Mouse (Mus musculus) hindbrain, embryonic 10.5 days (tissue): ENCODE data around the gene 1110032A03Rik. TPM values are rescaled to one million over a fixed set of nuclear protein-coding genes. Genes with fewer than 3 reads are reported as not detected.

Experiments used
- DNase-seq: peaks from one replicate; pipeline ENCODE4 v3.0.0-alpha.2; 2017; ENCODE audit warnings: low spot score
- H3K27ac ChIP-seq: fragments of 300-500 bp; sonication (generic); 2 replicates; pipeline ENCODE4 v1.5.1; 2016; ENCODE audit warnings: mild to moderate bottlenecking, moderate library complexity
- H3K27me3 ChIP-seq: fragments of 300-500 bp; sonication (generic); 2 replicates; pipeline ENCODE4 v1.6.1; 2016; ENCODE audit warnings: mild to moderate bottlenecking; ENCODE audit not compliant: poor library complexity, insufficient read depth, severe bottlenecking
- H3K36me3 ChIP-seq: fragments of 300-500 bp; sonication (generic); 2 replicates; pipeline ENCODE4 v1.6.1; 2016; ENCODE audit warnings: mild to moderate bottlenecking, moderate library complexity
- H3K4me1 ChIP-seq: fragments of 300-500 bp; sonication (generic); replicated peaks from 2 replicates; pipeline ENCODE4 v1.6.1; 2016; ENCODE audit warnings: mild to moderate bottlenecking
- H3K4me3 ChIP-seq: fragments of 300-500 bp; sonication (generic); 2 replicates; pipeline ENCODE4 v1.5.1; 2016; ENCODE audit warnings: mild to moderate bottlenecking, moderate library complexity
- H3K9me3 ChIP-seq: fragments of 300-500 bp; sonication (generic); 2 replicates; pipeline ENCODE4 v1.6.1; 2016; ENCODE audit warnings: mild to moderate bottlenecking, moderate library complexity
- WGBS: fragments of 180-500 bp; shearing (Covaris S2); methylation state at CpG from one replicate; pipeline ENCODE4 v1.1.7; 2016; 5-methylcytosine and 5-hydroxymethylcytosine counted together
- polyA plus RNA-seq: library from polyadenylated mRNA; unstranded; fragments of >200 nt; fragmentation: Nextera tagmentation; extraction: Ambion mirVana; gene quantifications from 2 replicates; pipeline ENCODE4 v1.2.1, GENCODE M21; 2016

1110032A03Rik gene
- 30.0 and 39.2 TPM in 2 replicates for polyA plus RNA-seq

GRCm38 (mm10) chr9:50774991-50775612, at the start of gene 1110032A03Rik, which contains the start of gene Alg9:
1110032A03Rik (minus strand) TSS chr9:50775520.
Alg9 (plus strand) TSS chr9:50775019.
- peak; percentile 90 for DNase-seq
- peaks cover 24% of the 10 kb centered on the region for H3K4me1 ChIP-seq
- H3K4me3 ChIP-seq, result peak within 1 kb of the TSS; percentile 97
- peaks cover 37% of the 10 kb centered on the region for H3K36me3 ChIP-seq
- WGBS, result under 1% methylated on average over 51 of the region's 51 CpGs
- H3K9me3 ChIP-seq, result no peaks in the 10 kb centered on the region
- H3K27me3 ChIP-seq, result no peaks in the 10 kb centered on the region
- peak within 1 kb of the TSS; percentile 95 for H3K27ac ChIP-seq

GRCm38 (mm10) chr9:50823779-50824453, 48.6 kb upstream of the 1110032A03Rik start:
- DNase-seq, result no peak
- WGBS, result 91% methylated on average over 11 of the region's 11 CpGs
- Histone ChIP-seq H3K9me3 (no peaks in the 10 kb centered on the region), H3K36me3 (peaks cover 52% of the 10 kb centered on the region), H3K27ac (no peak overlapping the region), H3K4me1 (no peaks in the 10 kb centered on the region), H3K4me3 (no peak overlapping the region), H3K27me3 (no peaks in the 10 kb centered on the region)

DNA sequence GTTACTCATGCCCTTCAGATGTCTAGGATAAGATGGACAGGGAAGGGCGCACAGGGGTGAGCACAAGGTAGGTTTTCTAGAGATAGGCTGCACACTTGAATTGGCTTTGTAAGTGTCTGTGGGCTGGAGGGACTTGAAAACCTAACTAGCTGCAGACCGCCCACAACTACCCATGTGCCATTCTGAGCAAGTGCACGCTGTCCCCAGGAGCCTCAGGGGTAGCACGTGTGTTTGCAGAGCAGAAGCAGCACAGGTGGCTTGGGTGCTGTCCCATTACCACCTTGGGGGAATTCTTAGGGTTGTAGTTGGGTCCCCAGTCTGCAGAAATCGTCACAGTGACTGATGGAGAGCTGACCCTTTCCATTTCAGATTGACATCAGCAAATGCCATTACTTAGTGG, 46.9 kb upstream of the 1110032A03Rik start:
- Histone ChIP-seq H3K36me3 (peaks cover 55% of the 10 kb centered on the region), H3K27me3 (no peaks in the 10 kb centered on the region), H3K4me3 (no peak overlapping the region), H3K27ac (no peak overlapping the region), H3K4me1 (no peaks in the 10 kb centered on the region), H3K9me3 (no peaks in the 10 kb centered on the region)
- no peak for DNase-seq
- WGBS, result 93% methylated on average over 5 of the region's 5 CpGs

DNA sequence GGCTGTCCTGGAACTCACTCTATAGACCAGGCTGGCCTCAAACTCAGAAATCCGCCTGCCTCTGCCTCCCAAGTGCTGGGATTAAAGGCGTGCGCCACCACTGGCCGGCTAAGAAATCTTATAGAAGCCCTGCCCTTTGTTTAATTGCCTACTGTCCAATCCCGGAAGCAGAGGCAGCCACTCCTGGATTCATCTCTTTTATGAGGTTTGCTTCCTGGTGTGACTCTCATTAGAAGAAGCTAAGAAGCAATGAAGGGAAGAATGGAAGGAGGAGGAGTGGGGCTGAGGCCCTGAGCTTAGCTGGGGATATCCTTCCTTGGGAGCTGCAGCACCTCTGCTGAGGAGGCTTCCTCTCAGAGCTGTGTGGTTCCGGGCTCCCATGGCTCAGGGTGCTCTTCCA, 46.3 kb upstream of the 1110032A03Rik start:
- no peak for DNase-seq
- 92% methylated on average over 6 of the region's 6 CpGs for WGBS
- H3K9me3 ChIP-seq, result no peaks in the 10 kb centered on the region
- H3K27me3 ChIP-seq, result no peaks in the 10 kb centered on the region
- peaks cover 60% of the 10 kb centered on the region for H3K36me3 ChIP-seq
- H3K4me1 ChIP-seq, result no peaks in the 10 kb centered on the region
- no peak overlapping the region for H3K4me3 ChIP-seq
- H3K27ac ChIP-seq, result no peak overlapping the region

- Histone ChIP-seq H3K36me3 (peaks cover 73% of the 10 kb centered on the region), H3K4me1 (no peaks in the 10 kb centered on the region), H3K4me3 (no peak overlapping the region), H3K9me3 (no peaks in the 10 kb centered on the region), H3K27ac (no peak overlapping the region), H3K27me3 (no peaks in the 10 kb centered on the region)
- WGBS, result 94% methylated on average over 6 of the region's 6 CpGs
- DNase-seq, result no peak
Measured at GRCm38 (mm10) chr9:50819716-50820115, 44.4 kb upstream of the 1110032A03Rik start.

DNA sequence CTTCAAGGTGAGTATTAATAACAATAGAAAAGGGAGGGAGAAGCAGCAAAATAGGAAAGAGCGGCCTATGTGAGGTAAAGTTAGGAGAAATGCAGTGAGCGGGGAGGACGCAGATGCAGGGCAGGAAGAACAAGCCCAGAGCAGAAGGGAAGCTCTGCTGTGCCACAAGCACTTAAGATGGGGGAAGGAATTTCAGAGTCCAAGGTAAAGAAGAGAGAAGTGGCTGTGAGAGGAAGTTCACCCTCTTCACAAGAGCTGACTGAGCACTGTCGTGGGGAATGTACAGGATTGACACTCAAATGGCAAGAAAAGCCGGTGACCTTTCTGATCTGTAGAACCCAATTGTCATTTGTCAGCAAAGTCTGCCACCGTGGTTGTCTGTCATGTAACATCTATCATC, 42.7 kb upstream of the 1110032A03Rik start:
- Histone ChIP-seq H3K36me3 (peaks cover 77% of the 10 kb centered on the region), H3K27ac (no peak overlapping the region), H3K4me1 (no peaks in the 10 kb centered on the region), H3K27me3 (no peaks in the 10 kb centered on the region), H3K9me3 (no peaks in the 10 kb centered on the region), H3K4me3 (no peak overlapping the region)
- WGBS, result 94% methylated on average over 6 of the region's 6 CpGs
- DNase-seq, result no peak

DNA sequence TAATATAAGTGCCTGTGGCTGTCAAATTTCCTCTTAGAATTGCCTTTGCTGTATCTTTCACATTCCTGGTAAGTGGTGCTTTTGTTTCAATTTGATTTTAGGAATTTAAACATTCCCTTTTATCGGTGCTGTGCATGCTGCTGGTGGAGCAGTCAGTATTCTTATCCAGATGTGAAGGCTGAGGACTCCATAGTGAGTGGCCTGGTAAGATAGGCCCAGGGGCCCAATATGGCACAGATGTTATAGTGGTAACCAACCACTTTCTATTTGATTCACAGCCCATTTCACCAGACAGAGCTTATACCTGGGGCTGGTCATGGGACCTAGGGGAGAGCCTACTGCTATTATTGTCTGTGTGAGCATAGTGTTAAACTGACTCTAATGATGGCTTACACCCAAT, 41.2 kb upstream of the 1110032A03Rik start:
- WGBS, result 93% methylated on average over 1 of the region's 1 CpGs
- H3K27ac ChIP-seq, result no peak overlapping the region
- H3K9me3 ChIP-seq, result no peaks in the 10 kb centered on the region
- H3K36me3 ChIP-seq, result peaks cover 77% of the 10 kb centered on the region
- DNase-seq, result no peak
- no peaks in the 10 kb centered on the region for H3K27me3 ChIP-seq
- no peak overlapping the region for H3K4me3 ChIP-seq
- H3K4me1 ChIP-seq, result no peaks in the 10 kb centered on the region

DNA sequence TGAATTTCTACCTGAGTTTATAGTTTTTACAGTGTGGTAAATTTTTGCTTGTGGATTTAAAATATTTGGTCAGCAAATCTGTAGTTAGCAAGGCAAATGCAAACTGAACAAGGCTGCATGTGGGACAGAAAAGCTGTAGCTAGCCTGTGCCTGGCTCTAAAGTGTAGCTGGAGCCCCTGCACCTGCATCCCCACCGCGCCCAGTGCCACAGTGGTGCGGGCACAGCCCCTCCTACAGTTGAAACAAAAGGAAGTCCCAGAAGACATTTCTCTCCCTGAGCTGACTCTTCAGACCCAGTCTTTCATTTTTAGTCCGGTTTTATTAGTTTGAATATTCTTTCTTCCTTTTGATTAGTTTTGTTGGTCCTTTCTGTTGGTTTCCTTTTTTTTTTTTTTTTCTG, 40.3 kb upstream of the 1110032A03Rik start:
- no peaks in the 10 kb centered on the region for H3K27me3 ChIP-seq
- peaks cover 78% of the 10 kb centered on the region for H3K36me3 ChIP-seq
- no peak overlapping the region for H3K4me3 ChIP-seq
- H3K9me3 ChIP-seq, result no peaks in the 10 kb centered on the region
- no peak for DNase-seq
- H3K27ac ChIP-seq, result no peak overlapping the region
- H3K4me1 ChIP-seq, result no peaks in the 10 kb centered on the region
- 95% methylated on average over 4 of the region's 4 CpGs for WGBS

DNA sequence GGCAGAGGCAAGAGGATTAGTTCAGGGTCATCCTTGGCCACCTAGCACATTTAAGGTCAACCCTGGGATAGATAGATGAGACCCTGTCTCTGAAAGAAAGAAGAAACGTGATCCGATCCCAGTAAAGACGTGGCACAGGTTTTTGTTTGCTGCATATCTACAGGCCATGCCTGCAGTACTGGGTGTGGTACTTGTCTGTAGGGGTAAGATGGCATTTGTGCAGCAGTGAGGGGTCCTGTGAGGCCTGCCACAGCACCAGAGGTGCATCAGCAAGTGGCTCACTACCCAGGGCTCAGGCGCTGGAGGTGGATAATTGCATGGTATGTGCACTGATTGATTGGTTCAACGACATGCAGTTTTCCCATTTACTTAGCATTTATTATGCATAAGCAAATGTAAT, 38.5 kb upstream of the 1110032A03Rik start:
- DNase-seq, result no peak
- no peaks in the 10 kb centered on the region for H3K9me3 ChIP-seq
- peaks cover 87% of the 10 kb centered on the region for H3K36me3 ChIP-seq
- H3K4me3 ChIP-seq, result no peak overlapping the region
- no peaks in the 10 kb centered on the region for H3K27me3 ChIP-seq
- 94% methylated on average over 5 of the region's 5 CpGs for WGBS
- no peak overlapping the region for H3K27ac ChIP-seq
- no peaks in the 10 kb centered on the region for H3K4me1 ChIP-seq

DNA sequence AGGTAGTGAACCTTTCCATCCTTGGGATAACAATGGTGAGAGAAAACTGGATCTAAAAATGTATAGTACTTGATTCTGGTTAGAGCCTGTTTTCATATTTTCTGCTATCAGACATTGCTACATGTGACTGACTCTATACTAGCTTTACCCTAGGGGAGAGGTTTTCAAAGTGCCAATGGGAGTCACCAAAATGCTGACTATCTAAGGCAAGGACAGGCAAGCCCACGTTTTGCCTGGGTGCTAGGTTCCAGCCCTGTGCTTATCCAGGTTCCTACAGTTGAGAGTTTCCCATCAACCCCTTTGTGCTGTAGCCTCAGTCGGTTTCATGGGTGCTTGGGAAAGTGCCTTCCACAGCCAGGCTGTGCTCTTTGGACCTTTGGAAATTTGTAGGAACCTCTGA, 36.4 kb upstream of the 1110032A03Rik start:
- peaks cover 90% of the 10 kb centered on the region for H3K36me3 ChIP-seq
- H3K27ac ChIP-seq, result no peak overlapping the region
- 73% methylated on average over 2 of the region's 2 CpGs for WGBS
- no peak overlapping the region for H3K4me3 ChIP-seq
- no peaks in the 10 kb centered on the region for H3K9me3 ChIP-seq
- no peaks in the 10 kb centered on the region for H3K27me3 ChIP-seq
- H3K4me1 ChIP-seq, result no peaks in the 10 kb centered on the region
- DNase-seq, result no peak

DNA sequence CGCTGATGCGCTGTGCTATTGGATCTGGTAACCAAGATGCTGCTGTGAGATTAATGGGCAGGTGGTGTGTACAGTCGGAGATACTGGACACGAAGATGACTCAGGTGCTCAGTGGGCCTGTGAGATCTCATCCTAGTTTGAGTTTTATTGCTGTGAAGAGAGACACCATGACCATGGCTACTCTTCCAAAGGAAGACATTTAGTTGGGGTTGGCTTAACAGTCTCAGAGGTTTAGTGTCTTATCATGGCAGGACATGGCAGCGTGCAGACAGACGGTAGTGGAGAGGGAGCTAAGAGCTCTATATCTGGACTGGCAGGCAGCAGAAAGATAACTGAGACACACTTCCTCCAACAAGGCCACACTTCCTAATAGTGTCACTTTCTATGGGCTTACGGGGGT, 35.9 kb upstream of the 1110032A03Rik start:
- WGBS, result 93% methylated on average over 7 of the region's 7 CpGs
- no peak for DNase-seq
- H3K4me3 ChIP-seq, result no peak overlapping the region
- no peaks in the 10 kb centered on the region for H3K9me3 ChIP-seq
- no peak overlapping the region for H3K27ac ChIP-seq
- H3K36me3 ChIP-seq, result peaks cover 90% of the 10 kb centered on the region
- no peaks in the 10 kb centered on the region for H3K4me1 ChIP-seq
- no peaks in the 10 kb centered on the region for H3K27me3 ChIP-seq

- Histone ChIP-seq H3K4me1 (no peaks in the 10 kb centered on the region), H3K36me3 (peaks cover 91% of the 10 kb centered on the region), H3K9me3 (no peaks in the 10 kb centered on the region), H3K4me3 (no peak overlapping the region), H3K27ac (no peak overlapping the region), H3K27me3 (no peaks in the 10 kb centered on the region)
- no peak for DNase-seq
- WGBS, result 89% methylated on average over 13 of the region's 13 CpGs
Measured at GRCm38 (mm10) chr9:50809146-50809545, 33.8 kb upstream of the 1110032A03Rik start.

- WGBS, result 80% methylated on average over 6 of the region's 6 CpGs
- H3K9me3 ChIP-seq, result no peaks in the 10 kb centered on the region
Measured at GRCm38 (mm10) chr9:50808471-50808870, 33.2 kb upstream of the 1110032A03Rik start.

More at GRCm38 (mm10) chr9:50808471-50808870, 33.2 kb upstream of the 1110032A03Rik start:
- no peaks in the 10 kb centered on the region for H3K4me1 ChIP-seq
- no peaks in the 10 kb centered on the region for H3K27me3 ChIP-seq
- no peak for DNase-seq
- H3K36me3 ChIP-seq, result peaks cover 91% of the 10 kb centered on the region
- no peak overlapping the region for H3K27ac ChIP-seq
- no peak overlapping the region for H3K4me3 ChIP-seq
